Mouse (Mus musculus): ENCODE data around the gene Gm20532.

DNA sequence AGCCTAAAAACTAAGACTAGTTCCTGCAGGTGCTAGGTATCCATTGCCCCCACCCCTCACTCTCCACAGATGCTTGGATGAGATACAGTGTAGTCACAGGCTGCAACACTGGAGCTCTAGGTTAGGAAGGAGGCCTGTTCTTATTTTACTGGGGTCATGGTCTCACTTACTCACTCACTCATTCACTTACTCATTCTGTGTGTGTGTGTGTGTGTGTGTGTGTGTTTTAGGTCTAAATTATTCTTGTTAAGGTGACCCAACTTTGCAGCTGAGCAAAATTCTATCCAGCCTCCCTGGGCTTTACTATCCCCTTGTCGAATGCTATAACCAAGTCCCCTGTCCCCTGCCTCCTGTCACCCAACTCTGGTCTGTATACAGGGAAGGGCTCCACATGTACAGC is 15.2 kb downstream of the Gm20532 start:
- TF ChIP-seq CTCF (IDR thresholded peaks at IDR 0.05; ENCODE audit: extremely low read depth, insufficient read depth, insufficient read length, insufficient replicate concordance) = no peak
- TF ChIP-seq POLR2A (IDR thresholded peaks at IDR 0.05; ENCODE audit: low read depth, low read length) = no peak
